Mouse (Mus musculus) midbrain, embryonic 12.5 days (tissue): ENCODE measurements at regions not wholly inside any gene's neighbourhood (a gene's known extent, or its start where the extent isn't known, plus 50 kb on each side); places are given as distances from the start of the nearest gene placed in this dataset.

Experiments used
- ATAC-seq: fragments of 200-750 bp; cut with Nextera tagmentation; 2 replicates; pipeline ENCODE4 v1.8.0; 2017; ENCODE audit warnings: low read depth, moderate TSS enrichment, moderate library complexity; ENCODE audit not compliant: low FRiP score
- H3K27ac ChIP-seq: fragments of 300-500 bp; sonication (generic); replicated peaks from 2 replicates; pipeline ENCODE4 v1.5.1; 2016; ENCODE audit warnings: mild to moderate bottlenecking
- H3K27me3 ChIP-seq: fragments of 300-500 bp; sonication (generic); 2 replicates; pipeline ENCODE4 v1.6.1; 2016; ENCODE audit warnings: mild to moderate bottlenecking
- H3K36me3 ChIP-seq: fragments of 300-500 bp; sonication (generic); 2 replicates; pipeline ENCODE4 v1.6.1; 2016
- H3K4me1 ChIP-seq: fragments of 300-500 bp; sonication (generic); 2 replicates; pipeline ENCODE4 v1.6.1; 2016
- H3K4me2 ChIP-seq: fragments of 300-500 bp; sonication (generic); replicated peaks from 2 replicates; pipeline ENCODE4 v1.6.1; 2016; ENCODE audit warnings: mild to moderate bottlenecking, moderate library complexity
- H3K4me3 ChIP-seq: fragments of 300-500 bp; sonication (generic); 2 replicates; pipeline ENCODE4 v1.5.1; 2016; ENCODE audit warnings: mild to moderate bottlenecking
- H3K9ac ChIP-seq: fragments of 300-500 bp; sonication (generic); replicated peaks from 2 replicates; pipeline ENCODE4 v1.6.1; 2016; ENCODE audit warnings: mild to moderate bottlenecking, moderate library complexity
- H3K9me3 ChIP-seq: fragments of 300-500 bp; sonication (generic); 2 replicates; pipeline ENCODE4 v1.6.1; 2016; ENCODE audit warnings: mild to moderate bottlenecking
- WGBS: fragments of 180-500 bp; shearing (Covaris S2); methylation state at CpG from one replicate; pipeline ENCODE4 v1.1.7; 2016; 5-methylcytosine and 5-hydroxymethylcytosine counted together

GRCm38 (mm10) chr13:51936441-51936840 lies 90.0 kb downstream of the Gadd45g start:
- H3K4me2 ChIP-seq: no peak overlapping the region
- WGBS: 86% methylated on average over 5 of the region's 5 CpGs
- H3K4me3 ChIP-seq: no peak overlapping the region
- no peak overlapping the region for H3K9ac ChIP-seq
- no peaks in the 10 kb centered on the region for H3K36me3 ChIP-seq
- H3K9me3 ChIP-seq: no peaks in the 10 kb centered on the region
- no peak overlapping the region for H3K27ac ChIP-seq
- H3K4me1 ChIP-seq: no peaks in the 10 kb centered on the region
- H3K27me3 ChIP-seq: peaks cover 50% of the 10 kb centered on the region
- ATAC-seq: no peak

- H3K4me1 ChIP-seq: no peaks in the 10 kb centered on the region
- WGBS: 84% methylated on average over 7 of the region's 7 CpGs
Measured at GRCm38 (mm10) chr13:51937898-51938297, 91.4 kb downstream of the Gadd45g start.

GRCm38 (mm10) chr13:51939262-51939661 lies 92.8 kb downstream of the Gadd45g start:
- no peaks in the 10 kb centered on the region for H3K9me3 ChIP-seq
- H3K27ac ChIP-seq: no peak overlapping the region
- H3K36me3 ChIP-seq: no peaks in the 10 kb centered on the region
- 85% methylated on average over 4 of the region's 4 CpGs for WGBS
- no peak overlapping the region for H3K9ac ChIP-seq
- no peak overlapping the region for H3K4me3 ChIP-seq
- ATAC-seq: no peak
- no peak overlapping the region for H3K4me2 ChIP-seq
- H3K4me1 ChIP-seq: no peaks in the 10 kb centered on the region
- H3K27me3 ChIP-seq: peaks cover 43% of the 10 kb centered on the region

More at GRCm38 (mm10) chr13:51937898-51938297, 91.4 kb downstream of the Gadd45g start:
- no peak overlapping the region for H3K9ac ChIP-seq
- H3K4me3 ChIP-seq: no peak overlapping the region
- no peak overlapping the region for H3K4me2 ChIP-seq
- H3K27me3 ChIP-seq: peaks cover 43% of the 10 kb centered on the region
- no peaks in the 10 kb centered on the region for H3K36me3 ChIP-seq
- H3K27ac ChIP-seq: no peak overlapping the region
- no peak for ATAC-seq
- no peaks in the 10 kb centered on the region for H3K9me3 ChIP-seq

GRCm38 (mm10) chr13:51939715-51940114 lies 93.2 kb downstream of the Gadd45g start:
- Histone ChIP-seq H3K9ac (no peak overlapping the region), H3K27me3 (peaks cover 41% of the 10 kb centered on the region), H3K36me3 (no peaks in the 10 kb centered on the region), H3K27ac (no peak overlapping the region), H3K4me2 (no peak overlapping the region), H3K9me3 (no peaks in the 10 kb centered on the region), H3K4me3 (no peak overlapping the region), H3K4me1 (no peaks in the 10 kb centered on the region)
- no peak for ATAC-seq
- WGBS: 96% methylated on average over 6 of the region's 6 CpGs

GRCm38 (mm10) chr13:51946171-51946570 lies 99.7 kb downstream of the Gadd45g start:
- H3K27ac ChIP-seq: no peak overlapping the region
- H3K27me3 ChIP-seq: peaks cover 50% of the 10 kb centered on the region
- 72% methylated on average over 3 of the region's 3 CpGs for WGBS
- no peak overlapping the region for H3K9ac ChIP-seq
- H3K4me2 ChIP-seq: no peak overlapping the region
- H3K36me3 ChIP-seq: no peaks in the 10 kb centered on the region
- H3K9me3 ChIP-seq: no peaks in the 10 kb centered on the region
- H3K4me3 ChIP-seq: no peak overlapping the region
- no peak for ATAC-seq
- H3K4me1 ChIP-seq: no peaks in the 10 kb centered on the region

GRCm38 (mm10) chr13:51948896-51949295 lies 102.4 kb downstream of the Gadd45g start:
- WGBS: 90% methylated on average over 3 of the region's 3 CpGs
- no peak overlapping the region for H3K9ac ChIP-seq

GRCm38 (mm10) chr13:51951506-51952038 lies 105.1 kb downstream of the Gadd45g start:
- Histone ChIP-seq H3K27me3 (peaks cover 34% of the 10 kb centered on the region), H3K4me3 (no peak overlapping the region), H3K4me1 (no peaks in the 10 kb centered on the region), H3K27ac (no peak overlapping the region), H3K4me2 (no peak overlapping the region), H3K9me3 (no peaks in the 10 kb centered on the region), H3K36me3 (no peaks in the 10 kb centered on the region), H3K9ac (no peak overlapping the region)
- WGBS: 86% methylated on average over 7 of the region's 7 CpGs
- no peak for ATAC-seq

More at GRCm38 (mm10) chr13:51948896-51949295, 102.4 kb downstream of the Gadd45g start:
- Histone ChIP-seq H3K27ac (no peak overlapping the region), H3K9me3 (no peaks in the 10 kb centered on the region), H3K4me3 (no peak overlapping the region), H3K36me3 (no peaks in the 10 kb centered on the region), H3K27me3 (peaks cover 46% of the 10 kb centered on the region), H3K4me1 (no peaks in the 10 kb centered on the region), H3K4me2 (no peak overlapping the region)
- no peak for ATAC-seq

- Histone ChIP-seq H3K9me3 (no peaks in the 10 kb centered on the region), H3K27ac (no peak overlapping the region), H3K4me3 (no peak overlapping the region), H3K9ac (no peak overlapping the region), H3K36me3 (no peaks in the 10 kb centered on the region), H3K4me2 (no peak overlapping the region), H3K27me3 (peaks cover 24% of the 10 kb centered on the region), H3K4me1 (no peaks in the 10 kb centered on the region)
- ATAC-seq: no peak
- 82% methylated on average over 4 of the region's 4 CpGs for WGBS
Measured at GRCm38 (mm10) chr13:51953084-51953483, 106.6 kb downstream of the Gadd45g start.

- no peaks in the 10 kb centered on the region for H3K9me3 ChIP-seq
- no peaks in the 10 kb centered on the region for H3K36me3 ChIP-seq
- no peak for ATAC-seq
- H3K4me3 ChIP-seq: no peak overlapping the region
- H3K27ac ChIP-seq: no peak overlapping the region
- H3K4me1 ChIP-seq: no peaks in the 10 kb centered on the region
- 72% methylated on average over 8 of the region's 8 CpGs for WGBS
- H3K27me3 ChIP-seq: peaks cover 28% of the 10 kb centered on the region
- H3K4me2 ChIP-seq: no peak overlapping the region
- H3K9ac ChIP-seq: no peak overlapping the region
Measured at GRCm38 (mm10) chr13:51953569-51953968, 107.1 kb downstream of the Gadd45g start.

- no peak overlapping the region for H3K27ac ChIP-seq
- no peaks in the 10 kb centered on the region for H3K4me1 ChIP-seq
- ATAC-seq: no peak
- no peak overlapping the region for H3K4me2 ChIP-seq
- no peaks in the 10 kb centered on the region for H3K9me3 ChIP-seq
- H3K4me3 ChIP-seq: no peak overlapping the region
- peaks cover 17% of the 10 kb centered on the region; the same call in 1 of the 2 replicates for H3K27me3 ChIP-seq
- WGBS: 86% methylated on average over 8 of the region's 8 CpGs
- H3K9ac ChIP-seq: no peak overlapping the region
- H3K36me3 ChIP-seq: no peaks in the 10 kb centered on the region
Measured at GRCm38 (mm10) chr13:51957101-51957500, 110.6 kb downstream of the Gadd45g start.

- Histone ChIP-seq H3K4me2 (no peak overlapping the region), H3K27ac (no peak overlapping the region), H3K36me3 (no peaks in the 10 kb centered on the region), H3K9ac (no peak overlapping the region), H3K4me1 (peaks cover 4% of the 10 kb centered on the region), H3K27me3 (peaks cover 22% of the 10 kb centered on the region), H3K9me3 (no peaks in the 10 kb centered on the region), H3K4me3 (no peak overlapping the region)
- 87% methylated on average over 8 of the region's 8 CpGs for WGBS
- no peak for ATAC-seq
Measured at GRCm38 (mm10) chr13:51959591-51959990, 113.1 kb downstream of the Gadd45g start.

- no peak overlapping the region for H3K4me3 ChIP-seq
- H3K9me3 ChIP-seq: no peaks in the 10 kb centered on the region
- H3K9ac ChIP-seq: no peak overlapping the region
- H3K4me2 ChIP-seq: no peak overlapping the region
- ATAC-seq: no peak
- no peaks in the 10 kb centered on the region for H3K36me3 ChIP-seq
- H3K27me3 ChIP-seq: peaks cover 23% of the 10 kb centered on the region
- 87% methylated on average over 4 of the region's 4 CpGs for WGBS
- peaks cover 8% of the 10 kb centered on the region for H3K4me1 ChIP-seq
- no peak overlapping the region for H3K27ac ChIP-seq
Measured at GRCm38 (mm10) chr13:51960262-51960661, 113.8 kb downstream of the Gadd45g start.

GRCm38 (mm10) chr13:51962191-51962611 lies 115.7 kb downstream of the Gadd45g start:
- no peak for ATAC-seq
- H3K9me3 ChIP-seq: no peaks in the 10 kb centered on the region
- no peak overlapping the region for H3K4me3 ChIP-seq
- peaks cover 8% of the 10 kb centered on the region for H3K4me1 ChIP-seq
- H3K36me3 ChIP-seq: no peaks in the 10 kb centered on the region
- H3K4me2 ChIP-seq: no peak overlapping the region
- WGBS: 62% methylated on average over 8 of the region's 8 CpGs
- H3K9ac ChIP-seq: no peak overlapping the region
- H3K27me3 ChIP-seq: peaks cover 26% of the 10 kb centered on the region
- no peak overlapping the region for H3K27ac ChIP-seq
